Mouse (Mus musculus): ENCODE measurements at regions not wholly inside any gene's neighbourhood (a gene's known extent, or its start where the extent isn't known, plus 50 kb on each side); places are given as distances from the start of the nearest gene placed in this dataset.
A peak's percentile ranks its signal among the peaks of the same experiment; 100 is the strongest.

GRCm38 (mm10) chr9:50430147-50430546 is 64.2 kb upstream of the Plet1 start:
- peaks cover 4% of the 10 kb centered on the region; the same call in 1 of the 2 replicates for H3K27me3 ChIP-seq (replicated peaks)
- H3K9ac ChIP-seq = no peak overlapping the region
- no peaks in the 10 kb centered on the region for H3K9me3 ChIP-seq
- H3K4me1 ChIP-seq = no peaks in the 10 kb centered on the region; the same call in 1 of the 2 replicates
- WGBS = 73% methylated on average over 7 of the region's 7 CpGs
- H3K27ac ChIP-seq (replicated peaks) = no peak overlapping the region
- H3K36me3 ChIP-seq = no peaks in the 10 kb centered on the region
- no peak overlapping the region for H3K4me3 ChIP-seq
- no peak overlapping the region for H3K4me2 ChIP-seq
- no peak for ATAC-seq (ENCODE audit: extremely low read depth, insufficient number of reproducible peaks, low FRiP score, low TSS enrichment)

GRCm38 (mm10) chr9:50433525-50433924 is 60.8 kb upstream of the Plet1 start:
- Histone ChIP-seq H3K4me3 (no peak overlapping the region), H3K27ac (replicated peaks) (no peak overlapping the region), H3K27me3 (replicated peaks) (peaks cover 4% of the 10 kb centered on the region; the same call in 1 of the 2 replicates), H3K9ac (no peak overlapping the region), H3K9me3 (no peaks in the 10 kb centered on the region), H3K36me3 (no peaks in the 10 kb centered on the region), H3K4me1 (peaks cover 2% of the 10 kb centered on the region; the same call in 1 of the 2 replicates), H3K4me2 (no peak overlapping the region)
- ATAC-seq (ENCODE audit: extremely low read depth, insufficient number of reproducible peaks, low FRiP score, low TSS enrichment) = no peak
- WGBS = 71% methylated on average over 4 of the region's 4 CpGs

GRCm38 (mm10) chr9:50433978-50434377 is 60.3 kb upstream of the Plet1 start:
- no peak for ATAC-seq (ENCODE audit: extremely low read depth, insufficient number of reproducible peaks, low FRiP score, low TSS enrichment)

GRCm38 (mm10) chr9:50437830-50438722 is 56.2 kb upstream of the Plet1 start:
- peak overlapping the region; percentile 73 for H3K4me2 ChIP-seq
- ATAC-seq (ENCODE audit: extremely low read depth, insufficient number of reproducible peaks, low FRiP score, low TSS enrichment) = no peak; the same call in 1 of the 2 replicates
- H3K4me1 ChIP-seq = peaks cover 2% of the 10 kb centered on the region; the same call in 1 of the 2 replicates
- no peaks in the 10 kb centered on the region for H3K36me3 ChIP-seq
- peak overlapping the region; percentile 79 for H3K9ac ChIP-seq
- no peaks in the 10 kb centered on the region for H3K9me3 ChIP-seq
- 18% methylated on average over 17 of the region's 17 CpGs for WGBS
- H3K27ac ChIP-seq (replicated peaks) = no peak overlapping the region
- peak overlapping the region; percentile 42 for H3K4me3 ChIP-seq
- no peaks in the 10 kb centered on the region for H3K27me3 ChIP-seq (replicated peaks)

More at GRCm38 (mm10) chr9:50433978-50434377, 60.3 kb upstream of the Plet1 start:
- Histone ChIP-seq H3K9ac (no peak overlapping the region), H3K9me3 (no peaks in the 10 kb centered on the region), H3K4me1 (peaks cover 2% of the 10 kb centered on the region; the same call in 1 of the 2 replicates), H3K27ac (replicated peaks) (no peak overlapping the region), H3K4me3 (no peak overlapping the region), H3K36me3 (no peaks in the 10 kb centered on the region), H3K27me3 (replicated peaks) (peaks cover 4% of the 10 kb centered on the region; the same call in 1 of the 2 replicates), H3K4me2 (no peak overlapping the region)
- WGBS = 70% methylated on average over 4 of the region's 4 CpGs

GRCm38 (mm10) chr9:50438738-50439137 is 55.6 kb upstream of the Plet1 start:
- 52% methylated on average over 7 of the region's 7 CpGs for WGBS

GRCm38 (mm10) chr9:50440222-50440621 is 54.1 kb upstream of the Plet1 start:
- Histone ChIP-seq H3K4me2 (no peak overlapping the region), H3K4me3 (no peak overlapping the region), H3K36me3 (no peaks in the 10 kb centered on the region), H3K4me1 (peaks cover 2% of the 10 kb centered on the region; the same call in 1 of the 2 replicates), H3K9me3 (0 out of 2 replicates have a peak, but pooled peaks cover 5% of the 10 kb centered on the region), H3K9ac (no peak overlapping the region), H3K27ac (replicated peaks) (no peak overlapping the region), H3K27me3 (replicated peaks) (no peaks in the 10 kb centered on the region)
- WGBS = 64% methylated on average over 3 of the region's 3 CpGs
- no peak for ATAC-seq (ENCODE audit: extremely low read depth, insufficient number of reproducible peaks, low FRiP score, low TSS enrichment)

More at GRCm38 (mm10) chr9:50438738-50439137, 55.6 kb upstream of the Plet1 start:
- H3K27me3 ChIP-seq (replicated peaks) = no peaks in the 10 kb centered on the region
- peaks cover 2% of the 10 kb centered on the region; the same call in 1 of the 2 replicates for H3K4me1 ChIP-seq
- no peak overlapping the region for H3K9ac ChIP-seq
- H3K4me2 ChIP-seq = no peak overlapping the region
- ATAC-seq (ENCODE audit: extremely low read depth, insufficient number of reproducible peaks, low FRiP score, low TSS enrichment) = no peak
- H3K27ac ChIP-seq (replicated peaks) = no peak overlapping the region
- H3K36me3 ChIP-seq = no peaks in the 10 kb centered on the region
- H3K4me3 ChIP-seq = no peak overlapping the region
- H3K9me3 ChIP-seq = no peaks in the 10 kb centered on the region

GRCm38 (mm10) chr9:50440689-50441088 is 53.6 kb upstream of the Plet1 start:
- 72% methylated on average over 2 of the region's 2 CpGs for WGBS
- no peak overlapping the region for H3K4me2 ChIP-seq
- H3K4me1 ChIP-seq = peaks cover 2% of the 10 kb centered on the region; the same call in 1 of the 2 replicates
- ATAC-seq (ENCODE audit: extremely low read depth, insufficient number of reproducible peaks, low FRiP score, low TSS enrichment) = no peak
- H3K9ac ChIP-seq = no peak overlapping the region
- no peak overlapping the region for H3K4me3 ChIP-seq
- H3K9me3 ChIP-seq = 0 out of 2 replicates have a peak, but pooled peaks cover 5% of the 10 kb centered on the region
- H3K27me3 ChIP-seq (replicated peaks) = no peaks in the 10 kb centered on the region
- no peak overlapping the region for H3K27ac ChIP-seq (replicated peaks)
- H3K36me3 ChIP-seq = no peaks in the 10 kb centered on the region

- Histone ChIP-seq H3K36me3 (no peaks in the 10 kb centered on the region), H3K4me2 (peak overlapping the region; percentile 51), H3K9ac (no peak overlapping the region), H3K27ac (replicated peaks) (no peak overlapping the region), H3K4me3 (peak overlapping the region; percentile 29), H3K9me3 (0 out of 2 replicates have a peak, but pooled peaks cover 5% of the 10 kb centered on the region), H3K4me1 (peaks cover 4% of the 10 kb centered on the region), H3K27me3 (replicated peaks) (no peaks in the 10 kb centered on the region)
- 40% methylated on average over 23 of the region's 23 CpGs for WGBS
- no peak for ATAC-seq (ENCODE audit: extremely low read depth, insufficient number of reproducible peaks, low FRiP score, low TSS enrichment)
These were observed 50.4 kb upstream of the Plet1 start for GRCm38 (mm10) chr9:50443708-50444463.

All from heart, embryonic 13.5 days (tissue).